Mouse (Mus musculus): ENCODE data around the gene Trim9. TPM values are rescaled to one million over a fixed set of nuclear protein-coding genes. Genes with fewer than 3 reads are reported as not detected.
A peak's percentile ranks its signal among the peaks of the same experiment; 100 is the strongest.

The Trim9 gene
- total RNA-seq, 2 experiments from 2014 or later: 1.7 to 2.0 TPM

GRCm38 (mm10) chr12:70326393-70326792 is 21.0 kb downstream of the Trim9 start:
- no peak for DNase-seq (ENCODE audit: low spot score in 2 of 2)

GRCm38 (mm10) chr12:70325826-70326225 is 21.6 kb downstream of the Trim9 start:
- DNase-seq (ENCODE audit: low spot score in 2 of 2): peak in 1 of 2 experiments; percentile 3

GRCm38 (mm10) chr12:70322790-70323189 is 24.6 kb downstream of the Trim9 start:
- no peak for DNase-seq (ENCODE audit: low spot score in 2 of 2)

GRCm38 (mm10) chr12:70316147-70316546 is 31.3 kb downstream of the Trim9 start:
- DNase-seq (ENCODE audit: low spot score in 2 of 2): no peak

GRCm38 (mm10) chr12:70307881-70308280 is 39.5 kb downstream of the Trim9 start:
- no peak for DNase-seq (ENCODE audit: low spot score in 2 of 2)

GRCm38 (mm10) chr12:70307062-70307461 is 40.4 kb downstream of the Trim9 start:
- no peak for DNase-seq (ENCODE audit: low spot score in 2 of 2)

- no peak for DNase-seq (ENCODE audit: low spot score in 2 of 2)
Measured at GRCm38 (mm10) chr12:70304014-70304413, 43.4 kb downstream of the Trim9 start.

- DNase-seq (ENCODE audit: low spot score in 2 of 2): no peak
Measured at GRCm38 (mm10) chr12:70303525-70303924, 43.9 kb downstream of the Trim9 start.

- no peak for DNase-seq (ENCODE audit: low spot score in 2 of 2)
Measured at GRCm38 (mm10) chr12:70302022-70302720, 45.2 kb downstream of the Trim9 start.

- DNase-seq (ENCODE audit: low spot score in 2 of 2): no peak
Measured at GRCm38 (mm10) chr12:70293927-70294684, 53.3 kb downstream of the Trim9 start.

GRCm38 (mm10) chr12:70293165-70293926 is 54.1 kb downstream of the Trim9 start:
- DNase-seq (ENCODE audit: low spot score in 2 of 2): no peak

GRCm38 (mm10) chr12:70285521-70285920 is 61.9 kb downstream of the Trim9 start:
- no peak for DNase-seq (ENCODE audit: low spot score in 2 of 2)

GRCm38 (mm10) chr12:70284979-70285378 is 62.4 kb downstream of the Trim9 start:
- no peak for DNase-seq (ENCODE audit: low spot score in 2 of 2)

- DNase-seq (ENCODE audit: low spot score in 2 of 2): no peak
Measured at GRCm38 (mm10) chr12:70283116-70283731, 64.2 kb downstream of the Trim9 start.

- DNase-seq (ENCODE audit: low spot score in 2 of 2): no peak
Measured at GRCm38 (mm10) chr12:70280930-70281329, 66.5 kb downstream of the Trim9 start.

- no peak for DNase-seq (ENCODE audit: low spot score in 2 of 2)
Measured at GRCm38 (mm10) chr12:70280381-70280780, 67.0 kb downstream of the Trim9 start.

GRCm38 (mm10) chr12:70277071-70277939 is 70.1 kb downstream of the Trim9 start:
- no peak for DNase-seq (ENCODE audit: low spot score in 2 of 2)

GRCm38 (mm10) chr12:70269724-70270123 is 77.7 kb downstream of the Trim9 start:
- no peak for DNase-seq (ENCODE audit: low spot score in 2 of 2)

- no peak for DNase-seq (ENCODE audit: low spot score in 2 of 2)
Measured at GRCm38 (mm10) chr12:70267314-70267713, 80.1 kb downstream of the Trim9 start.

- DNase-seq (ENCODE audit: low spot score in 2 of 2): no peak
Measured at GRCm38 (mm10) chr12:70266494-70266931, 80.9 kb downstream of the Trim9 start.
